Comparison of ENCODE assay signal across 8 mouse cellular contexts in the genomic region with DNA sequence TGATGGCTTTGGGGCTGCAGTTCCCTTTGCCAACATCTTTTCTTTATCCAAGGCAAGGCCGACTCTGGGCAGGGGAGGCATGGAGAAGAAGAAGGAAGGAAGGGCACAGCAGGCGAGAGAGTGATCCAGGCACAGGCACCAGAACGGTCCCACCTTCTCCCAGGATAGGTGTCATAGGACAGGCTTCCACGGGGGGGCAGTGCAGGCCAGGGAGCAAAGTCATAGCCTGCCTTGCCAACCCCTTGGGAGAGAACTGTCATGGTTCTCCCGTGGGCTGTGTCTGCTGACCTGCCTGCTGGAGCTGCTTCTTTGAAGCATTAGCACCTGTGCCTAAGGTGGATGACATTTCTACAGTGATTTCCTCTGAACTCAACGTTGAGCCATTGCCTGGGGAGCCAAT. TPM values are rescaled to one million over a fixed set of nuclear protein-coding genes. Genes with fewer than 3 reads are reported as not detected.
DNase-seq lines count a peak whose midpoint lies in the region; ATAC-seq and TF ChIP-seq lines count a peak whose summit lies in the region.

No protein-coding gene starts in this region.

- H3K9ac ChIP-seq in heart, embryonic 12.5 days, result no peak overlapping the region
- no peak overlapping the region for H3K9ac ChIP-seq in kidney, postnatal 0 days (ENCODE audit: low read depth, low read length)

- H3K9me3 ChIP-seq in heart, embryonic 12.5 days (replicated peaks), result no peaks in the 10 kb centered on the region
- no peaks in the 10 kb centered on the region for H3K9me3 ChIP-seq in kidney, postnatal 0 days (replicated peaks; ENCODE audit: low read length)

- peaks cover 28% of the 10 kb centered on the region for H3K4me1 ChIP-seq in heart, embryonic 12.5 days (replicated peaks)
- no peaks in the 10 kb centered on the region for H3K4me1 ChIP-seq in kidney, postnatal 0 days (replicated peaks; ENCODE audit: insufficient read depth, low read length)

- ATAC-seq in erythroblast, adult 5-6 weeks (replicated peaks; ENCODE audit: low FRiP score, poor library complexity, severe bottlenecking), result peak; percentile 77; the same call in 1 of the 2 replicates
- ATAC-seq in heart, embryonic 12.5 days (ENCODE audit: insufficient number of reproducible peaks, low FRiP score), result peak; percentile 80
- ATAC-seq in kidney, postnatal 0 days (replicated peaks; ENCODE audit: low FRiP score, low read depth), result no peak; the same call in 1 of the 2 replicates

- H3K27me3 ChIP-seq in heart, embryonic 12.5 days (replicated peaks), result no peaks in the 10 kb centered on the region
- no peaks in the 10 kb centered on the region for H3K27me3 ChIP-seq in kidney, postnatal 0 days (ENCODE audit: insufficient read depth, low read length)

- H3K4me2 ChIP-seq in heart, embryonic 12.5 days, result no peak overlapping the region
- no peak overlapping the region for H3K4me2 ChIP-seq in kidney, postnatal 0 days (ENCODE audit: low read length)

- peak; percentile 88 for TF ChIP-seq CTCF in brain, embryonic 14.5 days (IDR thresholded peaks at IDR 0.05; ENCODE audit: borderline replicate concordance, extremely low read depth, insufficient read depth, insufficient read length)
- TF ChIP-seq CTCF in kidney, postnatal 0 days (IDR thresholded peaks at IDR 0.05; ENCODE audit: low read depth), result peak; percentile 93

- H3K27ac ChIP-seq in heart, embryonic 12.5 days (ENCODE audit: poor library complexity, severe bottlenecking), result no peak overlapping the region
- H3K27ac ChIP-seq in kidney, postnatal 0 days, result no peak overlapping the region

- 35% methylated on average over 6 of the region's 6 CpGs for WGBS in heart, embryonic 12.5 days
- 37% methylated on average over 6 of the region's 6 CpGs for WGBS in kidney, postnatal 0 days

- peaks cover 14% of the 10 kb centered on the region; the same call in 1 of the 2 replicates for H3K36me3 ChIP-seq in heart, embryonic 12.5 days
- peaks cover 19% of the 10 kb centered on the region; the same call in 1 of the 2 replicates for H3K36me3 ChIP-seq in kidney, postnatal 0 days (ENCODE audit: insufficient read depth, low read length)

- no peak for TF ChIP-seq POLR2A in brain, embryonic 14.5 days (IDR thresholded peaks at IDR 0.05; ENCODE audit: borderline replicate concordance, extremely low read depth, insufficient read depth, insufficient read length, poor library complexity, severe bottlenecking)

- no peak overlapping the region for H3K4me3 ChIP-seq in heart, embryonic 12.5 days
- no peak overlapping the region for H3K4me3 ChIP-seq in kidney, postnatal 0 days (replicated peaks; ENCODE audit: low read depth, low read length)

- peak; percentile 77 for DNase-seq in MN1 (ENCODE audit: low spot score)
- DNase-seq in brain, embryonic 14.5 days (ENCODE audit: low read depth), result peak; percentile 62
- DNase-seq in kidney, postnatal 0 days (ENCODE audit: low spot score), result peak; percentile 78
- DNase-seq in lung, adult 18-20 months, result peak; percentile 52 to 58
- DNase-seq in right cerebral cortex, adult 2 months (ENCODE audit: low spot score in 2 of 2), result peak; percentile 80
- DNase-seq in yolk sac, embryonic 10.5 days (ENCODE audit: low spot score), result peak; percentile 16

RNA-seq across cellular contexts. Expression of a gene that starts 27.7 kb away (rescaled TPM):
- 45.9 and 48.6 TPM in 2 replicates for polyA plus RNA-seq in brain, embryonic 14.5 days (2012; rRNA removed)
- total RNA-seq in erythroblast, adult 5-6 weeks (2015; ENCODE audit: low replicate concordance), result 6.1 and 10.9 TPM in 2 replicates
- 4.2 and 5.5 TPM in 2 replicates for total RNA-seq in erythroblast, adult 5-6 weeks (2017; ENCODE audit: low replicate concordance)
- polyA plus RNA-seq in heart, embryonic 12.5 days (2016; fragmentation: Nextera tagmentation; extraction: Ambion mirVana), result 23.8 and 24.1 TPM in 2 replicates
- polyA plus RNA-seq in kidney, postnatal 0 days (2015; fragmentation: Nextera tagmentation; extraction: Ambion mirVana), result 14.9 and 16.1 TPM in 2 replicates

Comparison
In these comparisons a context has a peak if more than half of its experiments do, and no peak if none do; other contexts are left out.
1. DNase-seq: peak in every context shown above with its lines; median percentile 80 in right cerebral cortex, adult 2 months; 78 in kidney, postnatal 0 days; 77 in MN1; 62 in brain, embryonic 14.5 days; 55 in lung, adult 18-20 months; 16 in yolk sac, embryonic 10.5 days.